12 mouse cellular contexts compared by ENCODE assay signal in the genomic region with DNA sequence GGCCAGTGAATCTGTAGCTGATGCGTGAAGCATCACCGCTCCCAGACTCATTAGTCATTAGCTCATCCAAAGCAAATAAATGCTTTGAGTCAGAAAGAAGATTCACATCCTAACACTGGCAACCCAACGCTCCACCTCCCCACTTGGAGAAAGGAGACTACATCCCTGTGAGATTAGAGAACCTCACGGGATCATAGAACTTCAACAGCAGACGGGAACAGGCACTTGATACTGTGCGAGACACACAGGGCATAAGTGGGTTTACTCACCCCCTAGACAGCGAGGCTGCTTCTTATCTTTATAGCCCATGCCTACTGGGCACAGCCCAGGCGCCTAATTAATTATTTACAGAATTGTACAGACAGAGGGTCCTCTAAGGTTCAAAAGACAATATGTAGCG. TPM values are rescaled to one million over a fixed set of nuclear protein-coding genes. Genes with fewer than 3 reads are reported as not detected.
DNase-seq lines count a peak whose midpoint lies in the region; ATAC-seq and TF ChIP-seq lines count a peak whose summit lies in the region.
"Had no signal": no experiment of that assay in that cellular context is flagged by ENCODE, and none has a peak within 500 bp of the region (broad histone marks: within the 10 kb centered on the region; RNA-seq: fewer than 3 reads in every experiment).

No protein-coding gene starts in this region.

- no peaks in the 10 kb centered on the region for H3K27me3 ChIP-seq in heart, embryonic 15.5 days
- no peaks in the 10 kb centered on the region for H3K27me3 ChIP-seq in lung, postnatal 0 days (replicated peaks; ENCODE audit: insufficient read depth, low read length)
- H3K27me3 ChIP-seq in midbrain, embryonic 14.5 days (ENCODE audit: control insufficient read depth, insufficient read depth, low read length), result no peaks in the 10 kb centered on the region

- DNase-seq in heart, postnatal 4 days, result no peak
- DNase-seq in lung, postnatal 0 days (ENCODE audit: low spot score), result peak; percentile 64
- DNase-seq in lung, postnatal 14 days, result no peak
- peak; percentile 45 for DNase-seq in Muller cell, postnatal 12 days (ENCODE audit: inconsistent ontology term)
- peak; percentile 50 for DNase-seq in midbrain, embryonic 14.5 days
- no peak for DNase-seq in gastrocnemius, postnatal 10 days
- no peak for DNase-seq in urinary bladder, adult 2 months (ENCODE audit: low spot score)
- DNase-seq: cerebellum, postnatal 14 days; kidney, postnatal 25 days had no signal

- TF ChIP-seq CTCF in lung, postnatal 0 days (IDR thresholded peaks at IDR 0.05), result no peak

- H3K9ac ChIP-seq in heart, embryonic 15.5 days, result no peak overlapping the region
- H3K9ac ChIP-seq in lung, postnatal 0 days (replicated peaks; ENCODE audit: low read depth), result no peak overlapping the region
- no peak overlapping the region for H3K9ac ChIP-seq in midbrain, embryonic 14.5 days (replicated peaks; ENCODE audit: low read length)
- H3K9ac ChIP-seq: liver, embryonic 15.5 days had no signal

- TF ChIP-seq EP300 in lung, postnatal 0 days (IDR thresholded peaks at IDR 0.05), result peak; percentile 88

- H3K36me3 ChIP-seq in heart, embryonic 15.5 days, result peaks cover 9% of the 10 kb centered on the region; the same call in 1 of the 2 replicates
- no peaks in the 10 kb centered on the region for H3K36me3 ChIP-seq in lung, postnatal 0 days (ENCODE audit: insufficient read depth, low read length)
- H3K36me3 ChIP-seq in midbrain, embryonic 14.5 days (ENCODE audit: control insufficient read depth, insufficient read depth, low read length), result peaks cover 19% of the 10 kb centered on the region; the same call in 1 of the 2 replicates

- 0 out of 2 replicates have a peak overlapping the region, but pooled peaks have one; percentile 15 for H3K27ac ChIP-seq in heart, embryonic 15.5 days
- H3K27ac ChIP-seq in lung, postnatal 0 days (ENCODE audit: low read length), result no peak overlapping the region
- peak overlapping the region; percentile 64 for H3K27ac ChIP-seq in midbrain, embryonic 14.5 days (replicated peaks; ENCODE audit: low read depth, low read length)
- H3K27ac ChIP-seq: liver, embryonic 15.5 days had no signal

- H3K4me3 ChIP-seq in heart, embryonic 15.5 days, result no peak overlapping the region
- H3K4me3 ChIP-seq in lung, postnatal 0 days (ENCODE audit: low read depth, low read length), result no peak overlapping the region
- H3K4me3 ChIP-seq in midbrain, embryonic 14.5 days (replicated peaks; ENCODE audit: low read depth, low read length), result no peak overlapping the region
- H3K4me3 ChIP-seq: liver, embryonic 15.5 days had no signal

- H3K4me2 ChIP-seq in heart, embryonic 15.5 days, result no peak overlapping the region
- H3K4me2 ChIP-seq in lung, postnatal 0 days (replicated peaks; ENCODE audit: low read depth, low read length), result no peak overlapping the region
- H3K4me2 ChIP-seq in midbrain, embryonic 14.5 days (ENCODE audit: low read length), result no peak overlapping the region

- ATAC-seq in heart, embryonic 15.5 days (replicated peaks; ENCODE audit: insufficient number of reproducible peaks, insufficient read depth, low FRiP score, low read depth), result no peak
- ATAC-seq in lung, postnatal 0 days, result peak; percentile 66
- ATAC-seq in midbrain, embryonic 14.5 days (ENCODE audit: low FRiP score, low TSS enrichment), result no peak

- WGBS in heart, embryonic 15.5 days, result 54% methylated on average over 9 of the region's 9 CpGs
- 42% methylated on average over 9 of the region's 9 CpGs for WGBS in lung, postnatal 0 days
- WGBS in midbrain, embryonic 14.5 days, result 40% methylated on average over 9 of the region's 9 CpGs

- H3K9me3 ChIP-seq in heart, embryonic 15.5 days (replicated peaks), result no peaks in the 10 kb centered on the region
- no peaks in the 10 kb centered on the region for H3K9me3 ChIP-seq in lung, postnatal 0 days (ENCODE audit: low read length)
- H3K9me3 ChIP-seq in midbrain, embryonic 14.5 days (ENCODE audit: control insufficient read depth, low read length), result no peaks in the 10 kb centered on the region
- H3K9me3 ChIP-seq: liver, embryonic 15.5 days had no signal

- H3K4me1 ChIP-seq in heart, embryonic 15.5 days (replicated peaks), result peaks cover 60% of the 10 kb centered on the region
- peaks cover 10% of the 10 kb centered on the region; the same call in 1 of the 2 replicates for H3K4me1 ChIP-seq in lung, postnatal 0 days (ENCODE audit: insufficient read depth, low read depth, low read length)
- H3K4me1 ChIP-seq in midbrain, embryonic 14.5 days (ENCODE audit: control insufficient read depth, insufficient read depth, low read length), result peaks cover 29% of the 10 kb centered on the region

RNA-seq across cellular contexts. Expression of gene Dad1, which starts 21.8 kb away (rescaled TPM):
- 355 and 362 TPM in 2 replicates for polyA plus RNA-seq in heart, embryonic 15.5 days (2015; fragmentation: Nextera tagmentation; extraction: Ambion mirVana)
- 100 to 1,000 TPM; 132 to 145 TPM for total RNA-seq in heart, postnatal 4 days (2021)
- polyA plus RNA-seq in lung, postnatal 0 days (2015; fragmentation: Nextera tagmentation; extraction: Ambion mirVana), result 420 and 466 TPM in 2 replicates
- 338 and 385 TPM in 2 replicates for polyA plus RNA-seq in midbrain, embryonic 14.5 days (2014; fragmentation: Nextera tagmentation; extraction: Ambion mirVana)
- 10 to 100 TPM; 75.9 to 77.3 TPM for total RNA-seq in gastrocnemius, postnatal 10 days (2021)
- 228 and 295 TPM in 2 replicates for polyA plus RNA-seq in urinary bladder, adult 2 months (2012; rRNA removed)

RNA-seq across cellular contexts. Expression of gene Abhd4, which starts 21.8 kb away (rescaled TPM):
- polyA plus RNA-seq in heart, embryonic 15.5 days (2015; fragmentation: Nextera tagmentation; extraction: Ambion mirVana), result 96.0 and 106 TPM in 2 replicates
- total RNA-seq in heart, postnatal 4 days (2021), result 10 to 100 TPM; 65.0 to 65.1 TPM
- 77.8 and 81.2 TPM in 2 replicates for polyA plus RNA-seq in lung, postnatal 0 days (2015; fragmentation: Nextera tagmentation; extraction: Ambion mirVana)
- polyA plus RNA-seq in midbrain, embryonic 14.5 days (2014; fragmentation: Nextera tagmentation; extraction: Ambion mirVana), result 46.6 and 48.0 TPM in 2 replicates
- total RNA-seq in gastrocnemius, postnatal 10 days (2021), result 10 to 100 TPM; 23.2 to 24.8 TPM
- 38.1 and 62.8 TPM in 2 replicates for polyA plus RNA-seq in urinary bladder, adult 2 months (2012; rRNA removed)

RNA-seq across cellular contexts. Expression of gene Olfr49, which starts 52.6 kb away (rescaled TPM):
- polyA plus RNA-seq in heart, embryonic 15.5 days (2015; fragmentation: Nextera tagmentation; extraction: Ambion mirVana), result 0.03 TPM in 1 of 2 replicates, not detected in the other
- total RNA-seq in heart, postnatal 4 days (2021), result not detected
- polyA plus RNA-seq in lung, postnatal 0 days (2015; fragmentation: Nextera tagmentation; extraction: Ambion mirVana), result 0.04 TPM in 2 replicates
- polyA plus RNA-seq in midbrain, embryonic 14.5 days (2014; fragmentation: Nextera tagmentation; extraction: Ambion mirVana), result not detected in 2 replicates
- not detected for total RNA-seq in gastrocnemius, postnatal 10 days (2021)
- polyA plus RNA-seq in urinary bladder, adult 2 months (2012; rRNA removed), result not detected in 2 replicates
- total RNA-seq: heart, adult 8-10 months had no signal
- polyA plus RNA-seq: liver, embryonic 15.5 days had no signal

Comparison
In these comparisons a context has a peak if more than half of its experiments do, and no peak if none do; other contexts are left out.
1. DNase-seq: peak in lung, postnatal 0 days (single experiment), Muller cell, postnatal 12 days (single experiment) and midbrain, embryonic 14.5 days (single experiment); none in heart, postnatal 4 days (single experiment), lung, postnatal 14 days (single experiment), gastrocnemius, postnatal 10 days (single experiment) and urinary bladder, adult 2 months (single experiment).